Mouse (Mus musculus) G1E-ER4 (cell line): ENCODE measurements around the gene Gm20388. TPM values are rescaled to one million over a fixed set of nuclear protein-coding genes. Genes with fewer than 3 reads are reported as not detected.

ENCODE experiments used
- GATA1 ChIP-seq: IDR thresholded peaks from one replicate; pipeline ENCODE4 v1.8.0; 2012; ENCODE audit warnings: low read length, inconsistent platforms
- polyA plus RNA-seq: library from polyadenylated mRNA; stranded (reverse); fragments of >175 nt; gene quantifications from 2 replicates; pipeline ENCODE4 v1.2.3, GENCODE M21; 2012

The Gm20388 gene
- polyA plus RNA-seq, 1 experiment, result not detected

DNA sequence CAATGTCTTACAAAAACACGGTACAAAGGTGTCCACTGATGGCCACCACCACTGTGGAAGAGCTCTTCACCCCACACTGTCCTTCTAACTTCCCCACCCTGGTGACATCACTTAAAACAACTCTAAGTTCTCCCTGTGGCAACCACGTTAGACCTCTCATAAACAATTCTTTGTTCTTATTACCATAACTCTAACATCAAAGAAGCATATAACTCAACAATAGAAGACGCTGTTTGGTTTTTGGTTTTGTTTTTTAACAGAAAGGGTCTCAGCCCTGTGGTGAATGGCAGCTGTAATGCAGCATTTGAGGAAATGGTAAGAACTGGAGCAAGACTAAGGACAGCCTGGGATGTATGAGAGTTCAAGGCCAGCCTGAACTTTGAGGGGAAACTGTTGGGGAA lies 3115.3 kb downstream of the Gm20388 start:
- no peak for TF ChIP-seq GATA1

DNA sequence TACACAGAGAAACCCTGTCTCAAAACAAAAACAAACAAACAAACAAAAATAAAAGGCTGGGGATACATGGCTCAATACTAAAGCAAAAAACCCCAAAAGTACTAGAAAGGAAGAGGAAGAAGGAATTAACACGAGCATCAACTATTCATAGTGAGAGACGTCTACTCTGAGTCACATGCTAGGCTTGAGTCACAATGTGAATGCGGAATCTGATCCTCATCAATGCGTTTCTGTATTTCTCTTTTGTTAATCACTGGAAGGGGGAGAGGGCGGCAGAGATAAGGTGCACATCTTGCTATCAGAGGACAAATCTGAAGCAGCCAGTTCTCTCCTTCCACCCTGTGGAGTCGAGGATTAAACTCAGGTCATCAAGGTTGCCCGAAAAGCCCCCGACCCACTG lies 3117.1 kb downstream of the Gm20388 start:
- TF ChIP-seq GATA1, result no peak

DNA sequence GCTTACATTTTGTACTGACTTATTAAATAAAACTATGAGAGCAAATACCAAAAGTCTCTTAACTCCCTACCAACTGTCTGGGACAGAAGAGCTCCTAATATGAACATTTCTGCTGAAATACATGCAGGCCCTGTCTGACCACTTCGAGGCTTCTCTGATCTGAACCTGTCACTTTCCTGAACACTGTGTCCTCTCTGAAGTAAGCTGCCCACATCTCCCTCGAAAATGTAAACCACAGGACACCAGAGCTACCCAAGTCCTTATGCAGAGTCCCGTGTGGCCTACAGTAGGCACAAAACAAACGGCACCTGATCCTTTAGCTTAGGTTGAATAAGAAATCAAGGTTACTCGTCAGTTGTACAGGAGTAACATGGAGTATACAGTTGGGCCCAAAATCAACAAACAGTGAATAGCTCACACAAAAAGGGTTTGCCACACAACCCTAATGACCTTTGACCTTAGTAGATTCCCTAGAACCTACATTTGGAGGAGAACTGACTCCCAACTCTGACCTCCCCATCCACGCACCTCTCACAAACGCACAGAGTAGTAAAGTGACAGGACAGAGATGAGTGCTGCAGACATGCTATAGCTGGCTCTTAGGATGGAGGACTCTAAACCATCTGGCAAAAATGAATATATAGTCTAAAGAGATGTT lies 3120.8 kb downstream of the Gm20388 start:
- TF ChIP-seq GATA1, result no peak

DNA sequence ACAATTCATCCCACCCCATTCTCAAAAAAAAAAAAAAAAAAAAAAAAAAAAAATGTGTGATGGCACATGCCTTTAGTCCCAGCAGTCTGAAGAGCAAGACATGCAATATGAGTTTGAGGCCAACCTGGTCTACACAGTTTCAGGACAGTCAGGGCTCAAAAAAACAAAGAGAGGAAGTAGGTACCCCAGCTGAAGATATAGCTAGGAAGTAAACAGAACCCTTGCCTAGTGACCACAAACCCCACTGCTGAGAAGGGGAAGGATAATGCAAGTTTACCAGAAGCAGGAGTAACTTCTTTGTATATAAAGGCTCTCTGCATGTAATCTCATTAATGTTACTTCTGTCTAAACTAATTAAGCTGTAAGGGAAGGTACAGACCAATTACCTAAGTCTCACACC lies 3122.1 kb downstream of the Gm20388 start:
- no peak for TF ChIP-seq GATA1

DNA sequence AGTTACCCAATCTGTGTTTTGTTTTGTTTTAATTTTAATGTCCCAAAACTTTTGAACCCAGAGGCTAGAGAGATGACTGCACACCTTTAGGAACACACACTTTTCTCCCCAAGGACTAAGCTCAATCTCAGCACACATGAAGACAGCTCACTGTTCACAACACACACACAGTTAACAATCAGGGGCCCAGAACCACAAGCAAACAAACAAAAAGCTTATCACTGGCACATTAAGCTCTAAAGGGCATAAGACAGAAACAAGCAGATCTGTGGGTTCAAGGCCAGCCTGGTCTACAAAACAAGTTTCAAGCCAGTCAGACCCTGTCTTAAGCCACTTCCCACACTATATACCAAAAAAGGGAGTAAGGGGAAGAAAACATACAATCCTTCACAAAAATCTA lies 3122.8 kb downstream of the Gm20388 start:
- TF ChIP-seq GATA1, result no peak

DNA sequence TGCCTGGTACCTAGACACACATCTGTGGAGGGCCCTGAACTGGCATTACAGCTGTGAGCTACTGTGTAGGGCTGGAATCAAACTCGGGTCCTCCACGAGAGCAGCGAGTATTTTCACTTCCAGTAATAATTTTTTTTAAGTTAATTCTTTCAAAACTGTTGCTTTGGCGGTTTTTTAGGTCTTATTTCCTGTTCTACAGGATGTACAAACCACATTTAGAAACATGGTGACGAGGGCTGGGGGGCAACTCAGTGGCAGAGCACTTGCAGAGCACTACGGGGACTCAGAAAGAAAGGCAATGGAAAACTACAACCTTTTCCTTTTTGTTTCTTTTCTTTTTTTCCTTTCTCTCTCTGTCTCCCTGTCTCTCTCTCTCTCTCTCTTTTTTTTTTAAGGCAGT lies 3123.5 kb downstream of the Gm20388 start:
- TF ChIP-seq GATA1, result no peak

DNA sequence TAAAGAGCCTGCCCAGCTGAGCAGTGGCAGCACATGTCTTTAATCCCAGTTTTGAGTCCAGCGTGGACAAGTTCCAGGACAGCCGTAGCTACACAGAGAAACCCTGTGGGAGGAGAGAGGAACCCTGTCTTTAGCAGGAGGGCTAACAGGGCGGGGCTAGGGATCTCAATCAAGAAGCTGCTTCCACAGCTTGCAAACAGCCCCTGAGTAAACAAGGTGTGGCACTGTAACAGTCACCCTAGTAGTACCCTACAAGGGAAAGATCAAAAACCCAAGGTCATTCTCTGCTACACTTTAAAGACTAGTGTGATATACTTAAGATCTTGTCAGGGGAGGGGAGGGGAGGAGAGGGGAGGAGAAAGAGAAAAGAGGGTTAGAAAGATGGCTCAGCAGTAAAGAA lies 3126.3 kb downstream of the Gm20388 start:
- no peak for TF ChIP-seq GATA1

DNA sequence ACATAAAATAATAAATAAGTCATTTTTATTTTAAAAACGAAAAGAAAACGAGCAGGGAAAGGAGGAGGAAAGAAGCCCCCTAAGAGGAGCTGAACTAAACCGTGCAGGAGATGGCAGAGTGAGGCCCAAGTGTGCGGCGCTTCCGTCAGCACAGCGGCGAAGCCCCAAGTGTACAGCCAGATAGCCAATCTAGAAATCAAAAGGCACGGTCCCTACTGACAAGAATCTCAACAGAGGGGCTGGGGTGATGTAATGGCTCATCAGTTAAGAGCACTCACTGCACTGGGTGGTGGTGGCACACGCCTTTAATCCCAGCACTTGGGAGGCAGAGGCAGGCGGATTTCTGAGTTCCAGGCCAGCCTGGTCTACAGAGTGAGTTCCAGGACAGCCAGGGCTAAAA lies 3126.8 kb downstream of the Gm20388 start:
- peak; percentile 8 for TF ChIP-seq GATA1

DNA sequence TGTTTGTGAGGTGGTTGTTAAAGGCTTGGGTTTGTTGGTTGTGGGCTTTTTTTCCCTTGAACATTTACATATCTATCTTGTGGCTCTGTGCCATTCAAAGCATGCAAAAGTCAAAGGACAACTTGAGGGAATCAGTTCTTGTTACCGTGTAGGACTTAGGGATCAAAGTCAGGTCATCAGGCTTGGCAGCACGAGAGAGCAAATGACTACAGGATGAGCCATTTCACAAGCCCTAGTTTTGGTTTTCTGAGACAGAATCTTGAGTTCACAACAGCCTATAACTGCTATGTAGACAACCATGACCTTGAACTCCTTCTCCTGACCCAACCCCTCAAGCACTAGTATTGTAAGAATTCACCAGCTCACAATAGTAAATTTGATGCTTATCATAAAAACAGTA lies 3127.7 kb downstream of the Gm20388 start:
- TF ChIP-seq GATA1, result no peak

DNA sequence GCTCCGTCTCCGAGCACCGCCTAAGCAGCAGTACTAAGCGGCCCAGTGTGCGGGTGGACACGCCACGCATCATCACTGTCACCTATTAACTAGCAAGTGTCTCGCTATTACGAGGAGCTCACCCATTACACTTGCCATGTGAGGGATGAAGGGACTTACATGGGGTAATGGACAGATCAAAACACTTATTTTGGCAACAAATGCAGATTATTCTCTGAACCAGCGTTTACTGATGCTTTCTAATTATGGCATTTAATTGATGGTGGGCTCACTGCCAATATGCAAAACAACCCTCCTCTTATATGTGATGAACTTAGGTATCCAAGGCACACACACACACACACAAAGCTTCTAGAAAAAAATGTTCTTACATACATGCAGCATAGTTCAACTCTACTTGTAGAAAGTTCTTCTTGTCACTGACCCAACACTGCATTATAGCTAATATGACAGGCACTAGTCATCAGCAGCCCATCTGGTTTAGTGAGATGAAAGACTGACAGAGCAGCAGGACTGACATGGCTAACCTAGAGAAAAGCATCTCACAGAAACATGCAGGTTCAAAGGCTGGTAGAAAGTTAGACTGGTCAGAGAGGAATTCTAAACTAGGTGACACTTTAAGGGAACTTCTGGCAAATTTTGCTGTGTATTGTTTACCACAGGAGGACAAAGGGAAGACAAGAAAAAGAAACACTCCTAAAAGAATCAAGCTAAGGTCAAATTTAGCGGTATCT lies 3128.9 kb downstream of the Gm20388 start:
- no peak for TF ChIP-seq GATA1

DNA sequence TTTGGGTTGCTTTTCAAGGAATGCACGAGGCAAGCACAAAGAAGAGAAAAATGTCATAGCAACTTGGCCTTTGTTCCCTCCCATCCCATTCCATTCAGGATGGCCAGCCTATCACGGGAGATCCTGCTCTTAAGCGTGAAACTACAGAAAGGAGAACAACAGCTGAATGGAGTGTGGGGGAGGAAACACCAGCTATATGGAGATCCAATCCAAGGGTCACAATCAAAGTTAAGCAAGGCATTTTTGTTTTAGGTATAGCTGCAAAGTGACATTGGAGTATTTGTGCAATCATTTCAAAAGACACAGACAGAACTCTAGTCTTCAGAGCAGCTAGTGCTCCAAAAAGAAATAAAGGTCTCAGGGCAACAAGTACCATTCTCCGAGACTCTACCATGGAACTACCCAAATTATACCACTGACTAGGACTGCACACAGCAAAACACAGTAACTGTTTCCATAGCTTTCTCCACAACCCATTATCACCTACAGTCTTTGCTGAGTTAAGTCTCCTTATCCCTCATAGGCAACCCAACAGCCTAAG lies 3129.5 kb downstream of the Gm20388 start:
- no peak for TF ChIP-seq GATA1

DNA sequence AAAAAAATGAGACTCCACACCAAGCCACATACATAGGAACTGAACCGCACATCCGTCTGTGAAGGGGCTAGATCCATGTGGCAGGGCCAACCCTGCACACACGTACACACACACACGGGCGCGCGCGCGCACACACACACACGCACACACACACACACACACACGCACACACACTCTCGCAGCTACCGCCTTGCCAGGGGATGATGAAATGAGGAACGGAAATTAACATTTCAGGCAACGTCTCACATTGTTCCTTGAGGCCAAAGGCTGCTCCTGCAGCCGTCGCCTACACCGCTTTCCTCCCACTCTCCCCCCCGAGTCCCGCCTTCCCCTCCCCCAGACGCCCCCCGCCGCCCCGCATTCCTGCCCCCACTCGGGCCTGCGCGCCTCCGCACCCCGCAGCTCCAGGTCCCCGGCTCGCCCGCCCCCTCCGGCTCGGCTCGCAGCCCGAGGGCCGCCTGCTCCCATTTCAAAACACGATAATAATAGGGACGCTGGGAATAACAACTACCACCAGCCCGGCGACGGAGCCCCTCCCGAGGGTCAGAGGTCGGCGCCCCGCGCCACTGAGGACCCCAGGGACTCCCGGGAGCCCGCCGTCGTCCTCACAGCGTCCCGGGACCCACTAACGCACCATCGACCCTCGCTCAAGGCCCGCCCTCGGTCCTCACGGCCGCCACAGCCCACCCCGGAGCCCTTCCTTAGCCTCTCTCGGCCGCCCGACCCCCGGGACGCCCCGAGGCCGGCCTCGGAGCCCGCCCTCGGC lies 3130.6 kb downstream of the Gm20388 start:
- TF ChIP-seq GATA1, result no peak

DNA sequence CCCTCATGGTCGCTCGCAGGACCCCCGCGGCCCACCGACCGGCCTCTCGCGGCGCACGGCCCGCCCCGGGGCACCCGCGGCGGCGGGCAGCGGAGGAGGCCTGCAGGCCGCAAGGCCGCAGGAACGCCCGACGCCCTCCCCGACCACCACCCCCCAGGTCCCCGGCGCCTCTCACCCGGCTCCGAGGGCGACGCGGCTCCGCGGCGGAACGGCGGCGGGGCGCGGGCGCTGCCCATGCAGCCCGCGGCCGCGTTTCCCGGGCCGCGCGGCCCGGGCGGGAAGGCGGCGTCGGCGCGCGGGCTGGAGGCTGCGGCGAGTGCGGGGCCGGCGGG lies 3131.1 kb downstream of the Gm20388 start:
- TF ChIP-seq GATA1, result no peak

DNA sequence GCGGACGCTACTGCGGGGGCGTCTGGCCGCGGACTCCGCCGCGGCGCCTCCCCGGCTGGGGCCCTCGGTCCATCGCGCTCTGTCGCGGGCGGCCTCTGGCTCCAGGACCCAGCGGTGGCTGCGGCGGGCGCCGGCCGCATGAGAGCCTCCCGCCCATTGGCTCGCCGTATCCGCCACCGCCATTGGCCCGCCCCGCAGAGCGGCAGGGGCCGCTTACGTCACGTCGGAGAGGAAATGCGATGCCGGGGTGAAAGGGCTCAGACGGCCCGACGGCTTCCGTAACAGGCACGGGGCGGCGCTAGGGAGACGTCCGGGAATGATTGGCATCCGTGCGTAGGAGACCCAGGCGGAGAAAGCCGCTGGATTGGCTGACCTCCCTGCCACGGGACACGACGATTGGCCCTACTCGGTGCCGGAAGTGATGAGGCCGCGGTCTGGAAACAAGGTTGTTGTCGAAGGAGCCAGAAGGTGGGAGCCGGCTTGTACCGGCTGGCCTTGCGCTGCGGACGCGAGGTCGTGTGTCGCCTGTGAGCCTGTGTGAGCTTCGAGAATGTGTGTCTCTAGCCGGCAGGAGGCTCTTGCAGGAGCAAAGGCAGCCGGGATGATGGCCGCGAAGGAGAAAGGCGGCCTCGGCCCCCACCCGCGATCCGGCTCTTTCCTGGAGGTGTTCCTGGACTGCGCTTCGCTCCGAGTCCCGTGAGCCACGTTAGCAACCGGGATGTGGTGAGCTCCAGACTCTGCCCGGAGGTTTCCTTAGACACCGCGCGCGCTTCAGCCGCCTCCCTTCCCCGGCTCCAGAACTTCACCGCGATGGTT lies 3131.7 kb downstream of the Gm20388 start, which contains the start of gene Ankrd11:
Gene Ankrd11 (minus strand): TSS at position 120 of the 816 bp plus-strand sequence.
- no peak for TF ChIP-seq GATA1

DNA sequence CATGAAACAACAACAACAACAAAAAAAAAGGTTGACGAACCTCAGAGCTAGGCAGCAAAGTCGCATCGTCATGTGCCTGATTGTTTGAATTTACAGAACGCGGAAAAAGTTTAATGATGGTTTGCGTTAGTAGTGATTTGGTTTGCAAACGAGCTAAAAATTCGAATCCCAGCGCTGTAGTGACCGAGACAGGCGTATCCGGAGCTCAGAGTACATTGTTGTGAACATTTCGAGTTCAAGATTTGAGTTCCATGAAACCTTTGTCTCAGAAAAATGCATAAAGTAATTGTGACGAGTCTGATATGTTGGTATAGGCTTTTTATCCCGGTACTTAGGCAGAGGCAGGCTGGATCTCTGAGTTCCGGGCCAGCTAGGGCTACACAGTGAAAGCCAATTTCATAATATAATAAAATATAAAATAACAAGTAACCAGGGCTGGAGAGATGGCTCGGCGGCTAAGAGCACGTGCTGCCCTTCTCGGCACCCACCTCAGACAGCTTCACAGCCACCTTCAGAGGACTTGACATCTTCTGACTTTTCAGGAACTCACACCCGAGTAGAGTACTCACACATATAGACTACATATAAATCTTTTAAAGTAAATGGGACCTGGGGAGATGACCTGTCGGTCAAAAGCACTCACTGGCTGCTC lies 3132.5 kb downstream of the Gm20388 start:
- TF ChIP-seq GATA1, result no peak

DNA sequence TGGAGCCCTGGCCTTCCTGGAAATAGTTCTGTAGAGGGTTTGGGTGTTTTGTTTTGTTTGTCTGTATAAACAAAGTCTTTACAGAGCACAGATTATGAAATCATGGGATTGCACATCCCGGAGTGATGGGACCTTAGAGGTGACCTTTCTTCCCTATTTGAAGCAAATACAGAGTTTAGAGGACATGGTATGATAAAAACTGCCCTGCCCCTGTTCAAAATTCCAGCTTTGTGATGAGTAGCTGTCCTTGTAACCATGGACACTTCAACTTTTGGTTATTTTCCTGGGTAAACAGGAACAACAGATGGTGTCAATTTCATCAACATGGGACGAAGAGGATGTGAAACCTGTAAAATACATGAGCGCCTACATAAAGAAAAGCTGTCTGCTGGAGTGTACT lies 3133.3 kb downstream of the Gm20388 start:
- TF ChIP-seq GATA1, result no peak
